Mouse (Mus musculus): ENCODE data around the gene Ftsj1.

The Ftsj1 gene

GRCm38 (mm10) chrX:8218114-8218513 lies 34.1 kb downstream of the Ftsj1 start:
- in situ Hi-C loops (cut with MboI, MseI) = no loop called here

DNA sequence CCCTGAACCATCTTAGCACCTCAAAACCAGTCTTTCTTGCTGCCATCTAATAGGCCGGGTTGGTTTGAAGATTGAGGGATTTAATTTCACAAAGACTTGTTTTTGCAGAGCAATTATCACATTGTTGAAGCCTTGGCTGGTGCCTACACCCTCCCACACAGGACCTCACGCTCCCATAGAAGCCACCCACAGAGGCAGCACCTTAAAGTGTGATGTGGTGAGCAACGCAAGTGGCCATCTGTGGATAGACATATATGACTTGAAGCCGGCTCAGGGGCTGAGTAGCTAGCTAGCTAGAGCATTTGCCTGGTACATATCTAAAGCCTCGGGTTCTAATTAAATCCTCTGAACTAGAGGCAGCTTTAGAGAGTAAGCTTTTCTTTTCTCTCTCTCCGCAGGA lies 34.8 kb downstream of the Ftsj1 start:
- in situ Hi-C loops (cut with MboI, MseI) = no loop called here

- in situ Hi-C loops (cut with MboI, MseI) = no loop called here
Measured at GRCm38 (mm10) chrX:8211490-8212207, 40.6 kb downstream of the Ftsj1 start.

DNA sequence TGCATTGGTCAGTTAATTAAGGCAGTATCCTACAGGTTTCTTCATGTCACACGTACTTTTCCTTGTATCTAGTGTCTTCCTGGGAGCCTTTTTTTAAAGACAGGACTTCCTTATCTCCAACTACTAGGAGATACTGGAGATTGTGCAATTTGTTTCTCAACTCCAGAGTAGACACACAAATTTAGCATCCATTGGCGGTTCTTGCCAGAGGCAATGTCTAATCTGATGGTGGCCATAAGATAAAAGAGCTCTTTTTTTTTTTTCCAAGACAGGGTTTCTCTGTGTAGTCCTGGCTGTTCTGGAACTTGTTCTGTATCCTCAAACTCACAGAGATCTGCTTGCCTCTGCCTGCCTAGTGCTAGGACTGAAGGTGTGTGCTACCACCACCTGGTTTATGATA lies 42.5 kb downstream of the Ftsj1 start:
- in situ Hi-C loops (cut with MboI, MseI) = no loop called here

DNA sequence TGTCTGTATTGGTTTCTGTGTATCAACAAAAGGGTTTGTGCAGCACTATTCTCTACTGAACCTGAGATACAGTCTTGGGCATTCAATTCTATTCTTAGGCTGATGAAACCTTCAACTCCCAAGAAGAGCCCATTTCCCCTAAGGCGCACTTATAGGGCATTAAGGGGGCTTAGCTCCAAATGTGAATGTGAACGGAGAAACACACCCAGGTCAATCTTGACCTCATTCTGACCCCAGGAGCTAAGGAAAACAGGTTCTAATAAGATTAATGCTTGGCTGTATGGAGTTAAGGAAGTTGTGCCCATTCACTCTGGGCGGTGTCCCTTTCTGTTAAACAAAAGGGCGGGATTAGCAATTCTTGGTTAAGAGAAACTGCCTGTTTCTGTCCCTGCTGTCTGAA lies 45.0 kb downstream of the Ftsj1 start:
- in situ Hi-C loops (cut with MboI, MseI) = no loop called here

DNA sequence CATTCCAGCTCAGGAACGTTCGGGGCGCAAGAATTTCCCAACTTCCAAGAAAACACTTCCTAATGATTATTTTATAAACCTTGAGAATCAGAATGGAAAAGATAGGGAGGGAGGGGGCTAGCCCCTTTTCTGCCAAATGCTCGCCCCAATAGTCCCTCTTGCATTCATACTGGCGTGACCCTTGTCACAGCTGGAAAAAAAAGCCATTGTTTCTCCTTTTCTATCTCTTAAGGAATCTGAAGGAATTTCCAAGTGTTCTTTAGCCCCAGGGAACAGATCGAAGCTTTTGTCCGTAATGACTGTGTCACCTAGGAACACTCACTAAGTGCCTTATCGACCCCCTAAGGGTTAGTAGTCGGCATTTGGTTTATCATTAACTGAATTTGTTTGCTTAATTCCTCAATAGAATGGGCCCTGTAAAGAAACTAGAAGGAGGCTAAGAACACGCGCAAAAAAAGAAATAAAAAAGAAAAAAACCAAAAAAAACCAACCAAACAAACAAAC lies 45.5 kb downstream of the Ftsj1 start:
- in situ Hi-C loops (cut with MboI, MseI) = no loop called here

DNA sequence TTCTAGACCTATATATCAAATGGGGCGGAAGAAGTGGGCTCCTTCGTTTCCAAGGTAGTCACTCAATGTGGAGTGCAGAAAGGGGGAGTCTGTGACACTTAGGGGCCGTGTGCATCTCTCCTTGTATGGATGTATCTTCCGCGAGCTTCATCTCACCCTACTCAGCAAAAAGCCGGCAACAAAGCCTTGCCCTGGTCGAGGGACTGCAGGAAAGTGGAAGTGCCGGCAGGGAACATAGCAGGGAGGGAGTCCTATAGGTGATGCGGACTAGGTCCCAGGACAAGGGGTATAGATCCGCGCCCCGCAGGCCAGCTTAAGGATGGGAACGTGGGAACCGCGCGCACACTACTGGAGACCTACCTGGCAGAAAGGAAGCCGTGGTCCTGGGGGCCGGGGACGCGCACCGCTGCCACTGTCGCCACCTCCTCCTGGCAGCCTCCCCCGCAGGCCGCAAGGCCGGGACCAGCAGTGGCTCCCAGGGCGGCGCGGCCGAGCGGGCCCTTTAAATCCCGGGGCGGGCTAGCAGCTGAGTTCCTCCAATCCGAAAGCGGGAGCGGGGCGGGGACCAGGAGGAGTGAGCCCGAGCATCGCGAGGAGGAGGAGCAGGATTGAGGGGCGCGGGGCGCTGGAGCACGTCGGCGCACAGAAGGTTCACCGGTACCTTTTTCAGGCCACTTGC lies 46.1 kb downstream of the Ftsj1 start, which contains the start of gene Porcn:
TSS of gene Porcn (minus strand) at position 511 of the 679 bp plus-strand sequence.
- in situ Hi-C loops (cut with MboI, MseI) = no loop called here

- in situ Hi-C loops (cut with MboI, MseI) = no loop called here
Measured at GRCm38 (mm10) chrX:8205551-8205950, 46.7 kb downstream of the Ftsj1 start.

- in situ Hi-C loops (cut with MboI, MseI) = no loop called here
Measured at GRCm38 (mm10) chrX:8205088-8205487, 47.1 kb downstream of the Ftsj1 start.

DNA sequence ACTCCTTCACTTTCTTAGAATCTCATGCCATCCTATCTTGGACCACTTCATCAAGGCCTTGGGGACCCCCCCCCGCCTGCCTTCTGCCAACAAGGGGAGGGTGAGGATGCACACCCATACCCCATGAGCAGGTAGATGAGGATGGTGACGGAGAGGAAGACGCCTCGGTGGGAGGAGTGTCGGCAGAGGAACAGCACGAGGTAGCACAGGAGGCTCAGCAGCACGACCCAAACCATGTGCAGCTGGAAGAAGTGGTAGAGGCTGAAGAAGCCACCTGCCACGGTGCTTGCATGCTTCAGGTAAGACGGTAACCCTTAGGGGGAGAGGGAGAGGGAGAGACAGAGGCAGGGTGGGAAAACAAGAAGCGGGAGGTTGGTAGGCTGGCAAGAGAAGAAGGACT lies 48.1 kb downstream of the Ftsj1 start:
- in situ Hi-C loops (cut with MboI, MseI) = no loop called here

DNA sequence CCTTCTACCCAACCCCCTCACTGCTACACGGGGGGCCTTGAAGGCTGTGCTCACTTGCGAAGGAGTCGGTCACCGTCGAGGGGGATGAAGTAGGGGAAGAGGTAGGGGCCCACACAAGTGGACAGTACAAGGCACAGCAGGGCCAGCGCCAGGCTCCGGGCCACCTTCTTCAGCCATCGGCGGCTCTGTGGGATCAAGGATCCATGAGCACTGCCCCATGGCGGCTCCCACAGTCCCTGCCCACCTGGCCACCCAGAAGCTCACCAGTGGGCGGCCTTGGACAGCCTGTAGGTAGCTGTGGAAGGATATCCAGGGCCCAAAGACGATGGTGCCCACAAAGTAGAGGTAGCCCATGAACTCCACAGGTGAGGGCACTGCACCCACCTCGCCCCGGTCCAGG lies 49.1 kb downstream of the Ftsj1 start:
- in situ Hi-C loops (cut with MboI, MseI) = no loop called here

DNA sequence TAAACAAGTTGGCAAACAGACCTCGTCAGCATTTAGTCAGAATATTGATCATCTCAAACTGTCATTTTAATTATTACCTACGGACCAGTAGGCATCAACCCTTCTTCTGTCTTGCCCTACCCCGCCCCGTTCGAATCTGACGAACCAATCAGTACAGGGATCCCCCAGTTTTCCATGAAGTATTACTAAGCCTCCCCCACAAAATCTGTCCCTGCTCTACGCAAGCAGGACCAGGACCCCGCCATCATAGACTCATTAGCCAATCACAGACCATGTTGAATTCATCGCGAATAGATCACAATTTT lies 58.8 kb downstream of the Ftsj1 start, which contains the start of gene Ebp:
TSS of gene Ebp (minus strand) at position 94 of the 305 bp plus-strand sequence.
- in situ Hi-C loops (cut with MboI, MseI) = no loop called here

- in situ Hi-C loops (cut with MboI, MseI) = no loop called here
Measured at GRCm38 (mm10) chrX:8192640-8193418, 59.4 kb downstream of the Ftsj1 start.

GRCm38 (mm10) chrX:8192126-8192639 lies 60.0 kb downstream of the Ftsj1 start:
- in situ Hi-C loops (cut with MboI, MseI) = no loop called here

Measured in regulatory T cell (primary cell).